Mouse (Mus musculus): ENCODE measurements around the gene Cdk19.

Cdk19 gene

DNA sequence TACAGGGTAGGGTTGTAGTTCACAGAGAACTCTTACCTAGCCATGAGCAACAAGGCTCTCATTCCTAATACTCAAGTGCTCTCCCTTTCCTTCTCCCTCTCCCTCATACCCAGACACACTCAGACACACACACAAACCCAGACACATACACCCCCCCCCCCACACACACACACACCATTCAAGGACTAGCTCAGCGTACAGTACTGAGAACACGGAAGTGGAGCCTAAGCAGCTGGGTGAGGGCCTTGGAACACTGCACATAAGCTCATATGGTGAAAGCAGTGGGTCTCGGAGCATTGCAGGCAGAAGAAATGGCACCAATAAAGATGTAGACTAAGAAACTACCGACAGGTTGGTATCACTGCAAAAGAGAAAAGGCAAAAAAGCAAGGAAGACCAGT lies 105.2 kb downstream of the Cdk19 start:
- no peak for DNase-seq

- no peak for DNase-seq
Measured at GRCm38 (mm10) chr10:40446088-40446604, 106.8 kb downstream of the Cdk19 start.

GRCm38 (mm10) chr10:40446630-40447029 lies 107.3 kb downstream of the Cdk19 start:
- DNase-seq: no peak

DNA sequence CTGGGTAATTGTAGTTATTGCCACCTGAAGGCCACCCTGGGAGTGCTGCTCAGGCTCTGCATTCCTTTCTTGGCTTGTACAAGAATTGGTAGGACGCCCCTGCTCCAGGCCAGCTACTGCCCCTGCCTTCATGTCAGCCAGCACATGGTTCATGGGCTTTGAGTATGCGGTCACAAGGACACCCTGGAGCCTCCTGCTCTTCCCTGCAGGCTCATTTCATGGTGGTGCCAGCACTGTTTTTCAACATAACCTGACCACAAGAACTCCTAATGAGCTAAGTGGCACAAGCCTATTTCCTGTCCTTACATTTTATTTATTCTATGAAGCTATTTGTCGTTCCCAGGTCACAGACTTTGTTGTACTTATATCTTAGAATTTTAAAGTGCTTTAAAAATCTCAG lies 107.9 kb downstream of the Cdk19 start:
- DNase-seq: no peak

DNA sequence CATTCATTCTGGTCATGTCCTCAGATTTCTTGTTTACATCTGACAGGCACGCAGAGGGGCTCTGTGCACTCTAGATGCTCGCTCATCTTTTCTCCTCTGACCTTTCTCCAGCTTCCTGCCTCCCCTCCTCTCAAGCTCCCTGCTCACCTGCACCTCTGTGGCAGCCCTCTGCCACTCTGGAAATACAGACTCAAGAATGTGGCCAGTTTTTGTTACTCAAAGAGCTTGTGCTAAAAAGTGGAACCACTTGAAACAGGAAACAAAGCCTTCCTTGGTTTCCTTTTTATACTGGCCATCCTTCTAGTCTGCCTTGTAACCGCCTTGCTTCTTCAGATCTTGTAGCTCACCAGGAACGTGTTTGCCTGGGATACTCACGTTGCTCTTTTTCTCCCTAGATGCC lies 108.6 kb downstream of the Cdk19 start:
- no peak for DNase-seq

DNA sequence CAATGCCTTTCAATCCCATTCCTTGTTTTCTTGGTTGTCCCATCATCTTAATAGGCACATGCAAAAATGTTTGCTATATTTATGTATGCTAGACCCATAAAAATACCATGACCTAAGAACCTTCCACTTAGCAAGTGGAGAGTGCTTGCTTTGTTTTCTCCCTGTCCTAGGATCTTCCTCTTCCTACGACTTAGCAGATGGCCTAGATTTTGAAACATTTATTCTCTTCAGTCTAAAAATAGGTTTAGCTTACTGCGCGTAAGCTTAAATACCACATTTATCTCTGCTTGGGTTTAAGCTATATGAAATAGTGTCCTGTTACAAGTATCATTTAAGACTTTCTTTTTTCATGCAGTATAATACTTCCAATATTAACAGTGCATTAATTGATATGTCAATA lies 109.1 kb downstream of the Cdk19 start:
- no peak for DNase-seq

GRCm38 (mm10) chr10:40449571-40449970 lies 110.2 kb downstream of the Cdk19 start:
- no peak for DNase-seq

DNA sequence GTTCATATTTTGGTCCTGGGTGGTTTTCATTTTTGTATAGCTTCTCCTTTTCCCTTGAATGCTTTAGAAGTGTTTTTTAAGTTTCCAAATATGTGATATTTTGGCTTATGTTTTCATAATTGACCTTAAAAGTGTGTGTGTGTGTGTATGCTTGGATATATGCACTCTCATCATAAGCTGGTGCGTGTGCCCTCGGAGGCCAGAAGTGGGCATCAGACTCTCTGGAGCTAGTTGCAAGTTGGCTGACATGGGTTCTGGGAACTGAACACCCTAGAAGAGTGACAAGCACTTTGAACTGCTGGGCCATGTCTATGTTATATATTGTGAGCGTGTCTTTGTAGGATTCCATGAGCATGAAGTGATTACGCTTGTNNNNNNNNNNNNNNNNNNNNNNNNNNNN lies 110.8 kb downstream of the Cdk19 start:
- no peak for DNase-seq

GRCm38 (mm10) chr10:40457116-40457515 lies 117.8 kb downstream of the Cdk19 start:
- no peak for DNase-seq

DNA sequence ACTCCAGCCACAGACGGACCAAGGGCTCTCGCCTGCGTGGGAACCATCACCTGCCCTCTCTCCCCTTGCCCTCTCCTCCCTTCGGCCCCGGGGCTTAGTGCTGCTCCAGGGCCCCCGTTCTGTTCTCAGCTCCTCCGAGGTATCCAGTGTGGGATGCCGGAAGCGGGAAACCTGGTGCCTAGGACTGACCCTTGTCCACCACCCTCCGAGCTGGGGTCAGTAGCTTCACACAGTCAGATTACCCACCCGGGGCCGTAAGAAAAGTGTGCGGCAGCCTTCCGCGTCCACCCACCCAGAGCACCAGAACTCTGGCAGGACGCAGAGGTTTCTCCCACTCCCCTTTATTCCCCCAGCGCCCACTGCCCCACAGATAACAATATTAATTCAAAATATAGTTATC lies 119.8 kb downstream of the Cdk19 start:
- no peak for DNase-seq

DNA sequence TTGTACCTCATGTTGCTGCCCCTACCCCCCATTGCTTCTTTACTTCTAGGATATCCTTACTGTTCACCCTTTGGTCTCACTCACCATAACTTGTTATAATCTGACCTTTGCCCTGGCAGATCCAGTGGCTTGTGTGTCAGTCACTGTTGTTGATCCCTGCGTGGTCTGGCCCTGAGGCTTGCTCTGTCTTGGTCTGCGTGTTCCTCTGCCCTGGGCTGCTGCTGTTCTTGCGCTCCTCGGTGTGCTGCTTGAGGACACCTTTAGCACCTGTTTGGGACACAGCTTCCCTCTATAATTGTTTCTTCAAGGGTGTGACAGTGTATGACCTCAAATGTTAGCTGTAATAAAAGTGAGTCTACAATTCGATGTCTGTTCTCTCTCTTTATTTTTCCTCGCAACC lies 122.0 kb downstream of the Cdk19 start:
- no peak for DNase-seq

DNA sequence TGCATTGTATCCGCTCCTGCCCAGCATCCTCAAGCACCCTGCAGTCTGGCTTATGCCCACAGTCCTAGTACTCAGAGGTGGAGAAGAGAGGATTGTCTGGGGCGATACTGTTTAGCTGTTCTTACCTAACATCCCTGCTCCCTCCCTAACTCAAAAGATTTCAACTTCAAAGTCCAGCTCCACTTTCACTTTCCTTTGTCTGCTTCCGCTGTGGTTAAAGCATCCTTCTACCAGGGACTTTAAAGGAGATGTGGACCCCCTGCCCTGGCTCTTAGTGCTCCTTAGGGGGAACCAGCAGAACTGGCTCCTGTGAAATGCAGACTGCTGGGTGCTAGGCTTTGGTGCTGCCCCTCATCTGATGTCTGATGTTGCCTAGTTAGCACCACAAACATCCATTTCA lies 122.9 kb downstream of the Cdk19 start:
- no peak for DNase-seq

- DNase-seq: no peak
Measured at GRCm38 (mm10) chr10:40467174-40467911, 128.0 kb downstream of the Cdk19 start.

DNA sequence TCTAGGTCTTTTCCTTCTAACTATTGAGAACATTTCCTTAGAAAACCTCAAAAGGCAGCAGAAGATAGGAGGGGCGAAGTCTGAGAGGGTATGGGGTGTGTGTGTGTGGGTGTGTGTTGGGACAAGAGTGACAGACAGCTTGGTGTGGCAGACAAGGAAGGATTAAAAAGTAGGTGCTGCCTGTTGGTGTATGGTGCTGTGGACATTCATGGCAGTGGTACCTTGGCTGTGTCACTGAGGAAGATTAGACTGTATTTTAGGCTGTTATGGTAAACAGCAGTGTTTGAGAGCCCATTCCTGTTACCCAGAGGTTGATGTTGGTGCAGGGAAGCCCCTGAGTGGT lies 128.5 kb downstream of the Cdk19 start:
- no peak for DNase-seq

GRCm38 (mm10) chr10:40469145-40469544 lies 129.8 kb downstream of the Cdk19 start:
- DNase-seq: no peak

DNA sequence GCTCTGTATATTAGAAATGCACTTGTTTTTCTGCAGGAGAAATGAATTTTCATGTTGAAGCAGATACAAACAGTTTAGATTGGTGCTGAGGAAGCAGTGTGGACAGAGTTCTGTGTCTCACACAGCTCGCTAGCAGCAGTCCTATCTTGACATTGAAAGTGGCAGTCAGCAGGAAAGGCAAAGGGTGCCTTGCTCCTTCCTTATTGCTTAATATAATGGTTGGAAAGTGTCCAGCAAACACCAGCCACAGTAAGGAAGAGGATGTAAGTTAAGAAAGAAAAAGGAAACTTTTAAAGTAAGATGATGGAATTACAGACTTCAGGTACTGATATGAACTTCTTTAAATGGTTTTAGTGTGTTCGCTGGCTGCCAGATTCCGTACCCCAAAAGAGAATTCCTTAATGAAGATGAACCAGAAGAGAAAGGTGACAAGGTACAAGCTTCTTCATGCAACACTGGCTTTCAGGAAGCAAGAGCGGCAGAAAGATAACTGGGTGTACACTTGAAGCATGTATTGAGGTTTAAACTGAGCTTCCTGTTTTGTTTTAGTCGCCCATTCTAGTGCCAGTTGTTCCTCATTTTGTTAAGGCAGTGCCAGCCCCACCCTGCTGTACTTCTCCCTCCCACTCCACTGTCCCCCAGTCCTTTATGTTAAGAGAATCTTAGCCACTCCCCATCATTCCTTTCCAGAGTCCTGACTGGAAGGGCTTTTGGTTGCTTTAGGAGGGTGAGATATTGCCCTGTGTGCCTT lies 137.3 kb downstream of the Cdk19 start:
- no peak for DNase-seq

DNA sequence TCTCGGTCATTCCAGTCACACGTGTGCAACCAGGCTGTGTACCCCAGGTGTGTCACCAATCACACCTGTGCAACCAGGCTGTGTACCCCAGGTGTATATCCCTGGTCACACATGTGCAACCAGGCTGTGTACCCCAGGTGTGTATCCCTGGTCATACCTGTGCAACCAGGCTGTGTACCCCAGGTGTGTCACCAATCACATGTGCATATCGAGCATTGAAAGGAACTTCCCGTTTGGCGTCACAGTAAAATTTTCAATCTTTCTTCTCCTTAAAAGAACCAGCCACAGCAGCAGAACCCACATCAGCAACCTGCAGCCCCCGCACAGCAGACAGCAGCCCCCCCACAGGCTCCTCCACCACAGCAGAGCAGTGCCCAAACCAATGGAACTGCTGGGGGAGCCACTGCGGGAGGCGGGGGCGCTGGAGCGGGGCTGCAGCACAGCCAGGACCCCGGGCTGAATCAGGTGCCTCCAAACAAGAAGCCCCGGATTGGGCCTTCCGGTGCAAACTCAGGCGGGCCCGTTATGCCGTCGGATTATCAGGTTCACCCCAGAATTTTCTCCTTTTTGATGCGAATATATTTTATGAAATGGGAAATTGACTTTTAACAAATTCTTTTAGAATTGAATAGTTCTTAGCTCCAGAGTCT lies 138.2 kb downstream of the Cdk19 start:
- no peak for DNase-seq

- no peak for DNase-seq
Measured at GRCm38 (mm10) chr10:40478626-40479025, 139.3 kb downstream of the Cdk19 start.

GRCm38 (mm10) chr10:40479216-40479615 lies 139.9 kb downstream of the Cdk19 start:
- no peak for DNase-seq

DNA sequence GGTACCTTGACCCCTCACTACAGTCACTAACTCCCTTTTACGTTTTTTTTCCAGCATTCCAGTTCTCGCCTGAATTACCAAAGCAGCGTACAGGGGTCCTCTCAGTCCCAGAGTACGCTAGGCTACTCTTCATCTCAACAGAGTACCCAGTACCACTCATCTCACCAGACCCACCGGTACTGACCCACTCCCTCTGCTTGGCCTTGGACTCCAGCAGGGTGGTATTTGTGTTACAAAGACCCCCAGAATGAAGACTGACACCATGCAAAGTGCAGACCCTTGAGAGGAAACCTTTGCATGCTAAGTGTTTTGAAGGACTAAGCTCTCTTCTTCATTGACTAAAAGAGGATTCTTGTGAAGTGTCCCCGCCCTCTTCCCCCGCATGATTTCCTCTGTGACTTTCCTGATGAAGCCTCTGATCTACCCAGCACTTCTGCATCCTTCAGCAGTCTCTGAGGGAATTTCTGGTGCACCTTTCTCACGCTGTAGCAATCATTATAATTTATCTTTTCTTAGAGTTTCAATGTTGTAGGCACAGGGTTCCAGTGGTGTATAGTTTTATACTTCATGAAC lies 140.3 kb downstream of the Cdk19 start:
- no peak for DNase-seq

GRCm38 (mm10) chr10:40481534-40481933 lies 142.2 kb downstream of the Cdk19 start:
- DNase-seq: no peak

DNA sequence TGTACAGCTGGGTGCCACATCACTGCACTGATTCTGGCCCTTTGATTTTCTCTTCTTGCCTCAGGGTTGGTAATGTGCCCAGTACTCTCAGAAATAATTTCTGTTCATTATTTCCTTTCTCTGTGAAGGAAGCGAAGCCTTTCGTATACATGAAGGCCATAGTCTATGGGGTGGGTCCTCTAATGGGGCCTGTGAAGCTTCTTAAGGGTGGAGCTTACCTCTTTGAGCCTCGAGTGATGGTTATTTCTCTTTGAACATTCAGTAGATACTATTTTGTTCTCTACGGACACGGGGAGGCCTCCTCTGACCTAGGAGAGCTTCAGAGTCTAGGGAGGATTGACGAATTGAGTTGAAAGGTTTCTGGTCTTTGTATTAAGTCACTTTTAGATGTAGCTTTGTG lies 142.9 kb downstream of the Cdk19 start:
- DNase-seq: no peak

DNA sequence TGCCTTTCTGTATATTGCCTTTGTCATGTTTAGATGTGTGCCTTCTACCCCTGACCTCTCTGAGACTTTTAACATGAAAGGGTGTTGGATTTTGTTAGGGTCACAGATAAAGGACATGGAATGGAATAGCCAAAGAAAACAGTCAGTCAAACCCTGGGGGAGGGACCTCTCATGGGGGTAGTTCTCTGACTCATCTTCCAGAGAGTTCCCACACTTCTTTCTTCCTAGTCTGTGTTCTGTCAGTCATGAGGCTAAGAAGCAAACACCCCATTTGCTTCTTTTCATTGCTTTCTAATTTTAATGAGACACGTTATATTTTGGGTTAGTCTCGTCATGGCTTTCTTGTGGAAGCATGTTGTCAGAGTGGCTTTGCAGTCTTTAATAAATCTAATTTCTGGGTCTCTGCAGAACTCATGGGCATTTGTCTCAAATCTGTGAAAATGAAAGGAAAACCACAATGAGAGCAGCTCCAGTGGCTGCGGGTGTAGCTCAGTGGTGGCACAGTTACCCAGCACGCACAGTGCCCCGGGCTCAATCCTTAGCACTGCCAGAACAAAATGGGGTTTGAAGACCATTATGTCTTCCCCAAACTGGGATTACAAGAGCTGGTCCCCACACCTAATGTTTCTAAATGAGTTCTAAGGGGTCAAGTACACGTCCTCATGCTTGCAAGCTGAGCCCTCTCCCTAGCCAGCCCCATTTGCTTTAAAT lies 149.9 kb downstream of the Cdk19 start:
- DNase-seq: no peak

Data from cerebellum, adult 9-10 months (tissue).